Mouse (Mus musculus): ENCODE results near the gene Lix1. TPM values are rescaled to one million over a fixed set of nuclear protein-coding genes. Genes with fewer than 3 reads are reported as not detected.
A peak's percentile ranks its signal among the peaks of the same experiment; 100 is the strongest.

Gene Lix1
- total RNA-seq, 4 experiments from 2014 or later = 58.1 to 64.1 (median 62.4) TPM

DNA sequence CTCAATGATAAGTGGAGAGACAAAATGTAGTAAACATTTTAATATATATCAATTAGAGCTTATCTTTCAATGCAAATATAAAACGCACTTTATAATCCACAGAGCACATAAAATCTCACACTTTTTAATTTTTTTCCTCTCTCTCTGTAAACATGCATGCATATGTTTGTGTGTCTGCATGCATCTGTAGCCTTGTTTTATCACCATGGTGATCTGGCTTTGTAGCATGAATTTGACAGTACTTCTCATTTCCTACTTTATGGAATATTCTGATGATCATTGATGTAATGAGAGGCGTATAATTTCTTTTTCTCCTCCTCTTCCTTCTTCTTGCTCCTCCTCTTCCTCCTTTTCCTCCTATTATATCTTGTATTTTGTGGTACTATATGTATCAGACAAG, 9.7 kb downstream of the Lix1 start:
- no peak for DNase-seq (ENCODE audit: low spot score in 2 of 2)

DNA sequence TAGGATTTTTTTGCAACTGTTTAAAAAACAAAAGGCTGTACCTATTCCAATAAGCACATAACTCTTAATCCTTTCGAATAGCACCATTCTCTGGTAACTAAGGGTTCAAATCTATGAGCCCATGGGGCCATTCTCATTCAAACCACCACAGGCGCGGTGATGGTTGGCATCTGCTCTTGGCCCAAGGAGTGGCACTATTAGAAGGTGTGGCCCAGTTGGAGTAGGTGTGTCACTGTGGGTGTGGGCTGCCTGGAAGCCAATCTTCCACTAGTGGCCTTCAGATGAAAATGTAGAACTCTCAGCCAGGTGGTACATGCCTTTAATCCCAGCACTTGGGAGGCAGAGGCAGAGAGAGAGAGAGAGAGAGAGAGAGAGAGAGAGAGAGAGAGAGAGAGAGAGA, 11.7 kb downstream of the Lix1 start:
- no peak for DNase-seq (ENCODE audit: low spot score in 2 of 2)

DNA sequence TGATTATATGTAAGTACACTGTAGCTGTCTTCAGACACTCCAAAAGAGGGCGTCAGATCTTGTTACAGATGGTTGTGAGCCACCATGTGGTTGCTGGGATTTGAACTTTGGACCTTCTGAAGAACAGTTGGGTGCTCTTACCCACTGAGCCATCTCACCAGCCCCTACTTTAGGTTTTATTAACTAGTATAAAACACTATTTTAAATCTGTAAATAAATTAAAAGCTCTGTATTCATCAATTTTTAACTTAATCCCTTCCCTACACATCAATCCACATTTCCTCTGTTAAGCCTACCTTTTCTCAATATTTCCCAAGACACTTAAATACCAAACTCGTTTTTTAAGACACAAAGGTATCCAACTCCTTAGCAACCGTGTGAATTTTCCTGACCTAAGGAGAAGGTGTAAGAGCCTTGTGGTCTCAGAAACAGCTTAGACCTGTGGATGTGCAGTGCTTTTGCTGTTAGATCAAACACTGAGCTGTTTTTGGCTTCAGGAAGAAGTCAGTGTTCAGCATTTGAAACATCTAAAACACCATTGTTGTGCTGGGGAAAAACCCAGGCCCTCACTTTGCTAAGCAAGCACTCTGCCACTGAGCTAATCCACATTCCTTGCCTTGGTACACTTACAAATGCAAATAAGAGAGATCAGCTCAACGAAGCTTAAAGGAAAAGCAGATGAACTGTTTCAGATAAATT, 22.3 kb downstream of the Lix1 start:
- DNase-seq (ENCODE audit: low spot score in 2 of 2) = no peak

DNA sequence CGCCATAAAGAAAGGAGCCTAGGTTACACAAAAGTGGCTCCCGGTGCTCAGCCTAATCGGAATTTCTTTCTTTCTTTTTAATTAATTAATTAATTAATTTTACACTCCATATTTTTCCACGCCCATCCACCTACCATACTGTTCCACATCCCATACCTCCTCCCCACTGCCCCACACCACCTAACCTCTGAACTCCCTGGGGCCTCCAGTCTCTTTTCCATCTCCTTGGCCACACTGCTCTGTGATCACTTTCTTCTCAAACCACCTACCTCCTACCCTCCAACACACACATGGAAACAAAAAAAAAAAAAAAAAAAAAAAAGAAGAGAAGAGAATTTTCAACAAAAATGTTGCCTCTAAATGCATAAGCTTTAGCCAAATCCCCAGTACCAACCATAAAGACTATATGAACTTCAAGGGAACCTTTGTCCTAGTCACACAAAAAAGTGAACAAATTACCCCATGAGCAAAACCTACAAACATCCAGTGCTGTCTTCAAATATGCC, 22.9 kb downstream of the Lix1 start:
- no peak for DNase-seq (ENCODE audit: low spot score in 2 of 2)

DNA sequence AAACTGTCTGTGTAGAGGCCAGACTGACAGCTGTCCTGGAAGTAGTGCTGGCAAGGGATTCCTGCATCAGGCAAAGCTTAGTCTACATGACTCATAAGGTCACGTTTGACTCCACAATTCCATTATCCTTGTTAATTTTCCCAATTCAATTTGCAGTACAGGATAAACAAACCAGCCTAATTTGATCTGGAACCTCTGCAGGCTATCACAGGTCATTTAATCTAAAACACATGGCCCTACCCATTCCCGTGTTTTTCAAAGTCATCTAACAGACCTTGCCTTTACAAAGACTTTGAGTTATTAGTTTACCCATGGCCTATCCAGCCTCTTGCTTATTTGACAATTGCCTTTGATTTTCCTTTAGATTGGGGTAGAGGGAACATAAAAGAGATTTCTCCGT, 23.4 kb downstream of the Lix1 start:
- DNase-seq (ENCODE audit: low spot score in 2 of 2) = no peak

DNA sequence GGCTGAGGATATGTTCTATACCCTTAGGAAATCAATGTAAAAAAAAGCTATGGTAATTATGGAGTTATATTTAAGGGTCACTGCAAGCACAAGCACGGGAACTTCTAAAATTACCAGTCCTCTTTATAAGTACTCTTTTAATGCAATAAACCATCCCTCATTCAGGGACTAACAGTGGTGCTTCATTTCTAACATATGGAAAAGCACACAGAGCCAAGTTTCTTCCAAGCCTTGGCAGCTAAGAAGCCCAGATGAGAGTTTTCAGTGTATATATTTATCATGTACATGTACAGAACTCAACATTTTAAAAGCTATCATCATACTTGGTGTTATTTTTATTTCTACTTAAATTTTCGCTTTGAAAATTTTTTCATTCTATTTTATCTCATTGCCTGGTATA, 26.4 kb downstream of the Lix1 start:
- DNase-seq (ENCODE audit: low spot score in 2 of 2) = no peak

DNA sequence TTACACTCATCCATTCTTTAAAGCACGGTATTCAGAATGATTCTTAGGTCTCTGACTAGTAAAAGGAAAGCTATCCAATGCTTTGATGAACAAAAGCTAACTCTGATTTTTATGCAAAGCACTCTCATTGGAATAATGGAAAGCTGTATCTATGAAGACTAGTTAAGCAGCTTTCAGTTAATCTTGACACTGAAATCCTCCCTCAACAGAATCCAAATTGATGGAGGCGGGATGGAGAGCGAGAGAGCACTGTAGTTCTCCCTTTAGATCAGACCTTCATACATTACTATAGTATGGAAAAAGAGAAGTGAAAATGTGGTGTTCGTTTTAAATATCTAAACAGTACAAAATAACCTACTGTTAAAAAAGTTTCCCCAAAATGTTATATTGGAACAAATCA, 31.2 kb downstream of the Lix1 start:
- DNase-seq (ENCODE audit: low spot score in 2 of 2) = no peak

DNA sequence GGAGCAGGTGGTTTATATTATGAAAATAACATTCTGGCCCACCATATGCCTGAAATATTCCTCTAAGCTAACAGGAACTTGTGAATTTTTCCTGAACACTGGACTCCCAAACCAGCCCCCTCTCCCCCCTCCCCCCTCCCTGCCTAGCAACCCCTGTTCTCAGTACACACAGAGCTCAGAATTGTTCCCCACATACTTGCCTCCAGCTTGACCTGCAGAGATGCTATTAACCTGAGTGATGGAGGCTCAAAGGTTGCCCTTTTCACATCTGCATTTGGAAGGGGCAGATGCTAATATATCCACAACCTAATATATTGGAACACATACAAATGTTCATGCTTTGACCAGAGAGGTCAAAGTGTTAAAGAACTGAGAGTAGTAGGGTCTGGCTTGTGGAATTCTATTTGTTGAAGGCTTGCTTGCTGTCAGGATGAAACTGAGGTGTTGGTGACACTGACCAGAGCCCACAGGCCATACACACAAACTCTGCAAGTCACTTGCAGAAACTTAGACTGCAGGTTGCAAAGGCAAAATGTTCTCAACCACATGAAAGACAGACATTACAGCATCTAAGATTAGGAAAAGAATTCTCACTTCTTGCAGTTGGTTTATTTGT, 36.2 kb downstream of the Lix1 start:
- DNase-seq (ENCODE audit: low spot score in 2 of 2) = no peak

DNA sequence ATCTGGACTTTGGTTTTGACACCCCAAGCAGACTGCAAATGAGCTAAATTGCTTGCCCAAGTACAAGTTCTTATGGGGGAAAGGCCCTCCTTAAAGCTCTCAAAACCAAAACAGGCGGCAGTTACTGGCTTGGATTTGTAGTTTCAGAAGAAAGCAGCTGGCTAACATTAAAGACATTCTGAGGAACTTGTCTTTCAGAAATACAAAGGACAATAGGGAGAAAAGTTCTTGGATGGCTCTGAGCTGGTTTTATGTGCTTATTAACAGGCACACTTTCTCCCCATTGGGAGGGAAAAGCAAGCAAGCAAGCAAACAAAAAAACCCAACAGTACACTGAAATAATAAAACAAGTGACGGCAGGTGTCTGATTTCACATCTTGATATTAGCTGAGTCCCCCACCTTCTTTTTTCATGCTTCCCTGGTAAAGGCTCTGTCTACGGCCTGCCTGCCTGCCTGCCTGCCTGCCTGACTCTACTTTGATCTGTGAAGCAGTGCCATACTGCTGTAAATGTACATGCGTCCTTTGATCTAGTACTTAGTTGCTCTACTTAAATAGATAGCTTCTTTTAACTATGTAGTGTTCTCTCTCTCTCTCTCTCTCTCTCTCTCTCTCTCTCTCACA, 39.5 kb downstream of the Lix1 start:
- DNase-seq (ENCODE audit: low spot score in 2 of 2) = no peak

DNA sequence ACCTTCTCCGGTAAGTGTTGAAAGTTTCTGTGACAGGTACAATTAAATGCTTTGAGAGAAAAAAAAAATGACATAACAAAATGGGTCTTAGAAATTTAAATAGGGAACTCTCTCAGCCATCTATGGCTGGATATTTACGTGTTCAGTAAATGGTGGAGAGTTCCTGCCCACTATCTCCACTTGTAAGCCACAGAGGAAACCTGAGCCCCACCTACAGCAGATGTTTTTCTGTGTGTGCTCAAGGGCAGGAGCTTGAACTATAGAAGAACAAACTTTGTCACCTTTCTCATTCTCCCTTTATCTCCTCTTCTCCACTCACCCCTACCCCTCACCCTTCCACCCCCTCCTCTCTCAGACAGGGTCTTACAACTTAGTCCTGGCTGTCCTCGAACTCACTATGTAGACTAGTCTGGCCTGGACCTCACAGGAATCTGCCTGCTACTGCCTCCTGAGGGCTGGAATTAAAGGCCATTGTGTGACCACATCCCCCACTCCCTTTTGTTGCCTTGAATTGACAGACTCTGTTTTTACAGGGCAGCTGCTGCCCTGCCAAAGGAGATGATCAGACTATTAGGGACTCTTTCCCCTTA, 41.9 kb downstream of the Lix1 start:
- no peak for DNase-seq (ENCODE audit: low spot score in 2 of 2)

DNA sequence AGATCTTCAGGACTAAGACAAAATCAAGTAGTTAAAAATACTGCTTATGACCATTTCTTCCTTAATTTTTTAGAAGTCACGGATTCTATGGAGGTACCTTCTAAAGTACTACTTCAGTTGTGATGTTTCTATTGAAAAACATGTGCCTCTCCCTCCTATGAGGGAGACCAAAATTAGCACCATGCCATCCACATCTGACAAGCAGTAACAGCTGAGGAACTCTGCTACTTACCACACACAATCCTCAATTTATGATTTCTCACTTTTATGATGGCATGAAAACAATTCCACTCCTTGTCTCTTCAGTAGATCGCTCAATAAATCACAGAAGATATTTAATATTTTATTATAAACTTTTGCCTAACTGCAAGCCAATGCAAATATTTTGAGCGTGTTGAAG, 44.2 kb downstream of the Lix1 start:
- no peak for DNase-seq (ENCODE audit: low spot score in 2 of 2)

DNA sequence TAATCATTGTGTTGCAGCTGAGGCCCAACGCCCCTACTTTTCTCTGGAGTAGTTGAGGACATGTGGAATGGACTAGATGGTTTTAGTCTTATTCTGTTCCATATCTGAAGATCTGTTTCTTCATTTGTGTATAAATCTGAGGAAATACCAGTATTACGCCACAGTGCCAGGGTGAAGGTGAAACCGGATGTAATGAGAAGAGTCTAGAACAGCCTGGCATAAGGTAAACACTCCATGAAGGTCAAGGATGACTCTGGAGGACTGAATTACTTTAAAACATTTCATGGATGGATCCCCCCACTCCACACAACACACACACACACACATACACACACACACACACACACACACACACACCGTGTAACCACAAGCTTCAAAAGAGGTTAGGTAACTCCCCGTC, 45.3 kb downstream of the Lix1 start:
- no peak for DNase-seq (ENCODE audit: low spot score in 2 of 2)

DNA sequence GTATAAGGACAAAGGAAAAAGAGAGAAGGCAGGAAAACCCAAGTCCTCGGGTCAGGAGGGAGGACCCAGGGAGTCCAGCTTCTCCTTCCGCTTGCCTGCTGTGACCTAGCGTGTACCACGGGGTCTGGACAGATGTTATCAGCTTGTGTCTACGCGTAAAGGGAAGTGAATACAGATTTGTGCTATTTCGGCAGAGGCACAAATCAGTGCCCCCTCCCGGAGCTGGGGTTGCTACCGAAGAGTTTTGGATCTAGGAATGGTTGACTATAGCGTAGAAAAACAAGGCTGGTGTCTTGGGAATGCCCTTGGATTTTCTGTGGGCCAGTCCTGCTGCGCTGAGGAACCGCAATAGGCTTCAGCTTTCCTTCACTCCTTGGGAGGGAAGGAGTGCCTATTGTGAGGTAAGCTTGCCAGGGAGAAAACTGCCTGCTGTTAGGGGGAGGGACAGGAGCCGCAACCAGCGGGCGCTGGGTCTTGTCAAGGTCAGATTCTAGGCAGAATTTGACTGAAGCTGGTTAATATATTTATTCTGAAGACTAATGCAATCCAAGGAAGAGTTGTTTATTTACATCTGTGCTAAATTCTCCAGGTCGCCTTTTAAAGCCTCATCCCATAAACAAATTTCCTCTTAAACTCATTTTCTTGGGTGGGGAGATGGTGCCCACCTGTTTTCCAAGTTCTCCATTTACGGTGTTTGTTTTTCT, 46.4 kb downstream of the Lix1 start:
- peak in 1 of 2 experiments; percentile 11 for DNase-seq (ENCODE audit: low spot score in 2 of 2)

DNA sequence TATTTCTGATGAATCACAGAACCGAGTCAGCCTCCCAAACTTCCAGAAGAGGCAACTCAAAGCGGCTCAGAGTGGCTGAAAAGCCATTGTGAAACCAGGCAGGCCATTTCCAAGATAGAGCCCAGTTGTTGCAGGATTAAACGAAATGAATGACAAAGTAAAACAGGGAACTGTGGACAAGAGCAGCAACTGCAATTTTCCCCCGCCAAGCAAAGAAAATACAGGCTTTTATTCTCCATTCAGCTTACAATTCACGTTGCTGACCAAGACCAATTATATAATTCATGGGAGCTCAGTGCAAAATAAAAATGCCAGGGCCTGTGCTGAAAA, 46.9 kb downstream of the Lix1 start:
- peak in 1 of 2 experiments; percentile 19 for DNase-seq (ENCODE audit: low spot score in 2 of 2)

DNA sequence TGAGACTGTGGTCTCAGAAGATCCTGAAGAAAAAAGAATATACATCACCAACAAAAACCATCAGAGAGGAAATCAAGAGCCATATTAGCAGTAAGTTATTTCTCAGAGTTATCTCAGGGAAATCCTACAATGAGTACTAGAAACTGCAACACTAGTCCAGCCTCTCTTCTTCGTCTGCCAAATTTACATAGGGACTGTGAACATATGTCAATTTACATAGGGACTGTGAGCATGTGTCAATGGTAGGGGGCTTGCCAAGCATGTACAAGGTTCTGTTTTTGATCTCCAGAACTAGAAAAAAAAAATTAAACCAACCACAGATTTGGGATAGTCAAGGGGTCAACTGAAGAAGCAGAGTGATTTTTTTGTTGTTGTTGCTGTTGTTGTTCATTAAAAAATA, 48.6 kb downstream of the Lix1 start:
- DNase-seq (ENCODE audit: low spot score in 2 of 2) = no peak

DNA sequence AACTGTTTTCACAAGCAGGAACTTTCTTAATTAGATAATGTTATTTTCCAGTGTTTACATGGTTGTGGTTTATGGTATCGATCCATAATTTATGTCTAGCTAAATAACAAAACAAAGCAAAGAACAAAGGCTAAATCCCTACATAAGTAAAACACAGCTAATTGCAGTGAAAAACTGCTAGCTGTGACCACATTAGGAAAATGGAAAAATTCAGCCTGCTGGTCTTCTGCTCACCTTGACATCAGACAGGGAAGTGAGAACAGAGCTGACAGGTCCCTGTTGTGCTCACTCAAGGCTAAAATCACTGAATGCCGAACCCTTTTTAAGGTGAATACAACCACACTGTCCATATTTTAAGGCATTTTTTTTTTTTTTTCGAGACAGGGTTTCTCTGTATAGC, 50.1 kb downstream of the Lix1 start:
- DNase-seq (ENCODE audit: low spot score in 2 of 2) = no peak

DNA sequence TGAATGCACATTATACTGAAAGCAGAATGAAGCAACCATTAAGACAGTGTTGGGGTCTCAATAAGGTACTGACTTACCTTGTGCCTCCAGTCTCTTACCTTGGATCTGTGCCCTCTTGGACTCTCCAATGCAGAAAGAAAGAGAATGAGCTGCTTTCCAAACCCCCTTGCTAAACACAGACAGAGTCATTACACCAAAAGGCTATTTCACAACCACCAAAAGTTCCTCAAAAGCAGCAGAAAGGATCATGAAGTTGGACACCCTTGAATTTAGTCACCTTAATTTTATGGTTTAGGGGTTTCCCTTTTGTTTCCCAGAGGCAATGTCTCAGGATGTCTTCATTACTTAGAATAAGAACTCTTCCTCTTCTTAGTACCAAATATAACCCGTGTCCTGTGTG, 52.1 kb downstream of the Lix1 start:
- no peak for DNase-seq (ENCODE audit: low spot score in 2 of 2)

DNA sequence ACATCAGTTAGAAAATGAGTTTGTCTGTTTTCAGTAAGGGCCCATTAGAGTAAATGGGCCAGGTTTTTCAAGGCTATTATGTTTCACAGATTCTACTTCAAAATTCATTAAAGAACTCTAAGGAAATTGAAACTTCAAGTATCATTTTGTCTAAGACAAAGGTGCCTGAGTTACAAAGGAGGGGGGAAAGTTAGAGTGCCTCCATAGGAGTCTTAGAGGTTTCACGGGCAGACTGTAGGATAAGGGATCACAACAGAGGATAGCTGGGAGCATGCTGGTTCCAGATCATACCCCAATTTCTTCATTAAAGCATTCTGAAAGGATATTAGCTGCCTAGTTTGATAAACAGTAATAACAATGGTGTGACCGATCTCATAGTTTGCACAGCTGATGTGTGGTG, 83.3 kb downstream of the Lix1 start:
- DNase-seq (ENCODE audit: low spot score in 2 of 2) = no peak

DNA sequence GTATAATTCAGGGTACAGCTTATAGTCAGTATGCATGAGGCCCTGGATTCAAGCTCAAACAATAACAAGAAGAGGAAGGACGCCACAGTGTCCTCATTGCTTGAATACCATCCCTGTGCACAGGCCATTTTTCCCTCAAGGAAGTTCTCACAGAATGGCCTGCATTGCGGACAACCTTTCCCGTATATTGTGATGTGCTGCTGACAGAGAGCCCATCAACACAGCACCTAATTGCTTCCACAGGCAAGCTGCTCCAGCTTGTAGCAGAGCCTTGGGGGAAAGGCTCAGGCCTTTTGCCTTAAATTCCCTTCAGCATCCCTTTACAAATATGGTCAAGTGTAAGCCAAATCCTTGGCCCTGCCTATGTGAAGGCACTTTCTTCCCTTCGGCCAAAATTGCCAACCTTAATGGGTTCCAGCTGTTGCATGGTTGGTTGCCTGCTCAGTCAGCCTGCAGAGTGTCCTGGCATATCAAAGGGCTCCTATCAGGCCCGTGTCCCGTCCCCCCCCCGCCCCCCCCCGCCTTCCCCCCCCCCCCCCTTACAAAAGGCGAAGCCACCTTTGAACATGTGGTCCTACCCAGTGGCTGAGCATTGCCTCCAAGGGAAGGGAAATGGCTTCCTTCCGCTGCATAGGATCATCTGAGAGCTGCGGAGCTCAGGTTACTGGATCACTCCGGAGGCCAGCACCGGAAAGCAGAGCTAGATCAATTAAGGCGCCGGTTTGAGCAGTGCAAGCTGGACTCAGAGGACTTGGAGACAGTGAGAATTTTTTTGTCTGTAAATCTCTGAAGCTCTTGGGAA, 88.5 kb downstream of the Lix1 start:
- no peak for DNase-seq (ENCODE audit: low spot score in 2 of 2)

DNA sequence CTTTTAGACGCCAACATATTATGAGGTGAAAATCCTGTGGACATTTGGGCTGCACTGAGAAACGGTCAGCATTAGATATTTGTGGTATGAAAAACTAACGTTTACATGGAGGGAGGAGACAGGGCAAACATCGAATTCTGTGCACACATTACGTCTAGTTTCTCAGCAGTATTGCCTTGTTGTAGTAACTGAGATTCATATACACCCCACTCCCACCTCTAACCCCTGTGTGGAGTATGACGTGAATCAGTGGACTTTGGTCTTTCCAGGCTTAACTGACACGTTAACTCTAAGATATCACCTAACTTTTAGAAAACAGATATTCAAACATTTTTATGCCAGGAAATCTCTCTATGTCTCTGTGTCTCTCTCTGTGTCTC, 89.1 kb downstream of the Lix1 start:
- no peak for DNase-seq (ENCODE audit: low spot score in 2 of 2)

DNA sequence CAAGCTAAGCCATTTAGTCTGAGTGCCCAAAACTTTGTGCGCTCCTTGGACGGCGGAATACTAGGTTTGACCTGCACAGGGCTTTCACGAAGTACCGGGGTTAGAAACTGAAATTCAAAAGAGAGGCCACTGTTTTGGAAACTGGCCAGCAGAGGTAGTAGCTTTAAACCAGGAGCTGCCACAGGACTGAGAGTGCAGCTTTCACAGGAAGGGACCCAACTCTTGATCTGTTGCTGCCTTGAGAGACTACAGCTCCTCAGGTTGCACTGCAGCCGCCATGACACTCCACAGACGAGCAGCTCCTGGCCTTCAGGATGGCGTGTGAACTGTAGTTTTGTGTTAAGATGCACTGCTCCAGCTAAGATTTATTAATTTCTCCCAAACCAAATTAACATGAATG, 89.6 kb downstream of the Lix1 start:
- no peak for DNase-seq (ENCODE audit: low spot score in 2 of 2)

All from left cerebral cortex, adult 8-10 months (tissue).